Comparison of ENCODE assay signal across 23 mouse cellular contexts in genomic region chr19:32506514-32506913, GRCm38 (mm10). TPM values are rescaled to one million over a fixed set of nuclear protein-coding genes. Genes with fewer than 3 reads are reported as not detected.
DNase-seq lines count a peak whose midpoint lies in the region; ATAC-seq and TF ChIP-seq lines count a peak whose summit lies in the region.
"Had no signal": no experiment of that assay in that cellular context is flagged by ENCODE, and none has a peak within 500 bp of the region (broad histone marks: within the 10 kb centered on the region; RNA-seq: fewer than 3 reads in every experiment).

No protein-coding gene starts in this region.

- no peak for ATAC-seq in liver, embryonic 15.5 days (ENCODE audit: insufficient read depth)
- ATAC-seq in hindbrain, embryonic 12.5 days (ENCODE audit: low FRiP score): no peak
- ATAC-seq: CD4-positive, CD25-positive, alpha-beta regulatory T cell, adult 4 months; forebrain, postnatal 0 days had no signal

- no peak for TF ChIP-seq CTCF in lung, adult 2 months (IDR thresholded peaks at IDR 0.05; ENCODE audit: insufficient read depth, low read length)

- H3K9me3 ChIP-seq in heart, embryonic 10.5 days: no peaks in the 10 kb centered on the region
- H3K9me3 ChIP-seq in liver, embryonic 15.5 days (replicated peaks): no peaks in the 10 kb centered on the region
- no peaks in the 10 kb centered on the region for H3K9me3 ChIP-seq in hindbrain, embryonic 12.5 days (replicated peaks)
- H3K9me3 ChIP-seq: embryonic facial prominence, embryonic 12.5 days; forebrain, embryonic 12.5 days; G1E; hindbrain, embryonic 13.5 days had no signal

- WGBS in heart, embryonic 10.5 days: 95% methylated on average over 5 of the region's 5 CpGs
- WGBS in lung, adult 2 months: 74% methylated on average over 5 of the region's 5 CpGs
- 73% methylated on average over 5 of the region's 5 CpGs for WGBS in liver, embryonic 15.5 days (ENCODE audit: insufficient replicate concordance)
- 94% methylated on average over 5 of the region's 5 CpGs for WGBS in hindbrain, embryonic 12.5 days

- no peak for TF ChIP-seq POLR2A in lung, adult 2 months (IDR thresholded peaks at IDR 0.05; ENCODE audit: borderline replicate concordance, extremely low read depth, low read depth, low read length)

- H3K9ac ChIP-seq in liver, embryonic 15.5 days: no peak overlapping the region
- H3K9ac ChIP-seq in hindbrain, embryonic 12.5 days: no peak overlapping the region
- H3K9ac ChIP-seq: embryonic facial prominence, embryonic 12.5 days; forebrain, embryonic 12.5 days; forebrain, postnatal 0 days; hindbrain, embryonic 13.5 days had no signal

- H3K36me3 ChIP-seq in heart, embryonic 10.5 days: peaks cover 42% of the 10 kb centered on the region
- peaks cover 71% of the 10 kb centered on the region for H3K36me3 ChIP-seq in liver, embryonic 15.5 days (replicated peaks)
- peaks cover 18% of the 10 kb centered on the region for H3K36me3 ChIP-seq in hindbrain, embryonic 12.5 days

- DNase-seq in heart, adult 11 months: peak; percentile 37
- no peak for DNase-seq in heart, embryonic 10.5 days (ENCODE audit: low spot score)
- peak; percentile 40 for DNase-seq in lung, postnatal 25 days (ENCODE audit: low spot score)
- DNase-seq in lung, adult 2 months: no peak
- DNase-seq in adipocyte (ENCODE audit: low spot score): peak; percentile 66
- DNase-seq: adrenal gland, postnatal 36 days; B cell, adult 2 months; cerebellum, adult 11 months; cerebellum, adult 8-10 months; cerebellum, postnatal 14 days; embryo, embryonic 11 days; forebrain, postnatal 0 days; gastrocnemius, postnatal 14 days; heart, postnatal 10 days; heart, postnatal 4 days had no signal

- no peak overlapping the region for H3K4me3 ChIP-seq in heart, embryonic 10.5 days
- no peak overlapping the region for H3K4me3 ChIP-seq in lung, adult 2 months (replicated peaks; ENCODE audit: extremely low read depth, low read depth, low read length)
- H3K4me3 ChIP-seq in liver, embryonic 15.5 days (replicated peaks): no peak overlapping the region
- H3K4me3 ChIP-seq in hindbrain, embryonic 12.5 days: no peak overlapping the region
- H3K4me3 ChIP-seq: embryonic facial prominence, embryonic 12.5 days; forebrain, embryonic 12.5 days; hindbrain, embryonic 13.5 days had no signal

- peaks cover 4% of the 10 kb centered on the region; the same call in 1 of the 2 replicates for H3K4me1 ChIP-seq in heart, embryonic 10.5 days
- H3K4me1 ChIP-seq in lung, adult 2 months (ENCODE audit: control insufficient read depth, insufficient read depth, low read length): no peaks in the 10 kb centered on the region
- peaks cover 55% of the 10 kb centered on the region for H3K4me1 ChIP-seq in liver, embryonic 15.5 days (replicated peaks)
- H3K4me1 ChIP-seq in hindbrain, embryonic 12.5 days: no peaks in the 10 kb centered on the region
- H3K4me1 ChIP-seq: forebrain, embryonic 12.5 days; hindbrain, embryonic 13.5 days had no signal

- no peak overlapping the region for H3K4me2 ChIP-seq in liver, embryonic 15.5 days
- no peak overlapping the region for H3K4me2 ChIP-seq in hindbrain, embryonic 12.5 days (replicated peaks)
- H3K4me2 ChIP-seq: embryonic facial prominence, embryonic 12.5 days; forebrain, embryonic 12.5 days; hindbrain, embryonic 13.5 days had no signal

- H3K27ac ChIP-seq in heart, embryonic 10.5 days: no peak overlapping the region
- H3K27ac ChIP-seq in liver, embryonic 15.5 days (replicated peaks): peak overlapping the region; percentile 53; the same call in 1 of the 2 replicates
- no peak overlapping the region for H3K27ac ChIP-seq in hindbrain, embryonic 12.5 days
- H3K27ac ChIP-seq: embryonic facial prominence, embryonic 12.5 days; forebrain, embryonic 12.5 days; hindbrain, embryonic 13.5 days; hindbrain, postnatal 0 days had no signal

- no peaks in the 10 kb centered on the region for H3K27me3 ChIP-seq in heart, embryonic 10.5 days (ENCODE audit: insufficient read depth, poor library complexity, severe bottlenecking)
- no peaks in the 10 kb centered on the region for H3K27me3 ChIP-seq in liver, embryonic 15.5 days
- no peaks in the 10 kb centered on the region for H3K27me3 ChIP-seq in hindbrain, embryonic 12.5 days
- H3K27me3 ChIP-seq: embryonic facial prominence, embryonic 12.5 days; forebrain, embryonic 12.5 days; hindbrain, embryonic 13.5 days had no signal

RNA-seq across cellular contexts. Expression of gene Minpp1, which starts 20.9 kb away (rescaled TPM):
- polyA plus RNA-seq in heart, embryonic 10.5 days (2016; fragmentation: Nextera tagmentation; extraction: Ambion mirVana): 75.0 and 85.1 TPM in 2 replicates
- polyA plus RNA-seq in lung, adult 2 months (2012; rRNA removed): 29.1 and 50.1 TPM in 2 replicates
- polyA plus RNA-seq in liver, embryonic 15.5 days (2015; fragmentation: Nextera tagmentation; extraction: Ambion mirVana): 82.9 and 84.9 TPM in 2 replicates
- polyA plus RNA-seq in hindbrain, embryonic 12.5 days (2016; fragmentation: Nextera tagmentation; extraction: Ambion mirVana): 66.9 and 69.4 TPM in 2 replicates

RNA-seq across cellular contexts. Expression of gene Rpl9-ps6, which starts 40.1 kb away (rescaled TPM):
- 47.9 and 55.7 TPM in 2 replicates for polyA plus RNA-seq in heart, embryonic 10.5 days (2016; fragmentation: Nextera tagmentation; extraction: Ambion mirVana)
- polyA plus RNA-seq in lung, adult 2 months (2012; rRNA removed): 2.7 and 7.2 TPM in 2 replicates
- 35.2 and 55.6 TPM in 2 replicates for polyA plus RNA-seq in liver, embryonic 15.5 days (2015; fragmentation: Nextera tagmentation; extraction: Ambion mirVana)
- polyA plus RNA-seq in hindbrain, embryonic 12.5 days (2016; fragmentation: Nextera tagmentation; extraction: Ambion mirVana): 64.5 and 71.5 TPM in 2 replicates

Comparison
In these comparisons a context has a peak if more than half of its experiments do, and no peak if none do; other contexts are left out.
1. DNase-seq: peak in heart, adult 11 months (single experiment), lung, postnatal 25 days (single experiment) and adipocyte (single experiment); none in heart, embryonic 10.5 days (single experiment) and lung, adult 2 months (single experiment).